Mouse (Mus musculus): ENCODE measurements around the gene Gcg. TPM values are rescaled to one million over a fixed set of nuclear protein-coding genes. Genes with fewer than 3 reads are reported as not detected.

The Gcg gene
- 0.24 and 0.27 TPM in 2 replicates for polyA plus RNA-seq (2015; fragmentation: Nextera tagmentation; extraction: Ambion mirVana)

DNA sequence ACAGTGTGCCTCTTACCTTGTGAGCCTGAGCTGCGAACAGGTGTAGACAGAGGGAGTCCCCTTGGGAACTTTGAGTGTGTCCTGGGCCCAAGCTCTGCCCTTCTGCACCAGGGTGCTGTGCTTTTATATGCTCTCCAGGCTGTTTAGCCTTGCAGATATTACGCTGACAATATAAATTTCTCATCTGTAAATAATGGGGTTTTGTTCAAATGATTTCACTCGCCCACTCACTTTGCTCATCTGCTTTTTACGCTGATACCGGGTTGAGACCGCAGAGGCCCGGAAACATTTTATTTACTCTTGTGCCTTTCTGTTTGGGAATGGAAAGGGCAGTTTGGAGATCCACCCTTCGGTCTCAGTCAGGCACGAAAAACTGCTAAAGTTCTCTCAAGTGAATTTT, at the start of gene Gcg:
Gcg (minus strand) TSS at position 101 of the 400 bp plus-strand sequence.

Other genes with a start within 250 kb of the Gcg start
- gene Dpp4, start 71.4 kb downstream of the Gcg start, polyA plus RNA-seq (2015; fragmentation: Nextera tagmentation; extraction: Ambion mirVana): 6.4 and 7.4 TPM in 2 replicates
- 27.0 and 27.2 TPM in 2 replicates for gene Fap, start 90.4 kb upstream of the Gcg start, polyA plus RNA-seq (2015; fragmentation: Nextera tagmentation; extraction: Ambion mirVana)
- 2.4 TPM in 2 replicates for gene Ifih1, start 162.6 kb upstream of the Gcg start, polyA plus RNA-seq (2015; fragmentation: Nextera tagmentation; extraction: Ambion mirVana)
- gene Gca, start 180.6 kb upstream of the Gcg start, polyA plus RNA-seq (2015; fragmentation: Nextera tagmentation; extraction: Ambion mirVana): 1.6 and 1.9 TPM in 2 replicates